Mouse (Mus musculus) colon, adult 2 months (tissue): ENCODE measurements around the gene Zfp943. TPM values are rescaled to one million over a fixed set of nuclear protein-coding genes. Genes with fewer than 3 reads are reported as not detected.

Experiments used
- polyA plus RNA-seq: library from polyadenylated mRNA; depleted of rRNA; stranded (reverse); fragments of >200 nt; gene quantifications from 2 replicates; pipeline ENCODE4 v1.2.3, GENCODE M21; 2012; rRNA removed

The Zfp943 gene
- polyA plus RNA-seq: 2.2 and 3.9 TPM in 2 replicates

GRCm38 (mm10) chr17:21962107-21962907, at the start of gene Zfp943, which contains the start of gene Zfp942:
Gene Zfp943 (plus strand): TSS chr17:21962552.
Gene Zfp942 (minus strand): TSS chr17:21962464.

Other genes starting within 250 kb of the Zfp943 start
- gene Zfp229, start 231.8 kb upstream of the Zfp943 start, polyA plus RNA-seq: 1.2 and 1.3 TPM in 2 replicates
- gene Zfp820, start 116.8 kb upstream of the Zfp943 start, polyA plus RNA-seq: 0.07 and 0.13 TPM in 2 replicates
- 0.80 and 0.84 TPM in 2 replicates for gene Zfp995, start 52.6 kb upstream of the Zfp943 start, polyA plus RNA-seq
- 1.1 and 1.6 TPM in 2 replicates for gene Zfp942, start 88 bp upstream of the Zfp943 start, polyA plus RNA-seq
- 0.09 and 0.14 TPM in 2 replicates for gene Zfp947, start 203.6 kb downstream of the Zfp943 start, polyA plus RNA-seq